Mouse (Mus musculus) cortical plate, adult 2 months (tissue): ENCODE results near the gene Kctd4. TPM values are rescaled to one million over a fixed set of nuclear protein-coding genes. Genes with fewer than 3 reads are reported as not detected.

Experiments
- H3K27ac ChIP-seq: fragments of 200-500 bp; 2 replicates; pipeline ENCODE4 v1.5.1; 2012; ENCODE audit warnings: low read length, control low read depth, inconsistent platforms; ENCODE audit not compliant: insufficient read depth
- H3K4me1 ChIP-seq: fragments of 200-500 bp; 2 replicates; pipeline ENCODE4 v1.6.1; 2011; ENCODE audit warnings: low read length; ENCODE audit not compliant: control insufficient read depth, insufficient read depth
- H3K4me3 ChIP-seq: fragments of 200-500 bp; 2 replicates; pipeline ENCODE4 v1.5.1; 2011; ENCODE audit warnings: mild to moderate bottlenecking, low read length, control low read depth; ENCODE audit not compliant: insufficient read depth
- CTCF ChIP-seq: fragments of 200-500 bp; IDR thresholded peaks from 2 replicates; pipeline ENCODE4 v1.5.1; 2011; ENCODE audit warnings: mild to moderate bottlenecking, control low read depth, low read length; ENCODE audit not compliant: insufficient read depth; ENCODE audit errors: extremely low read depth
- POLR2A ChIP-seq: fragments of 200-500 bp; IDR thresholded peaks from 2 replicates; pipeline ENCODE4 v1.6.1; 2011; ENCODE audit warnings: mild to moderate bottlenecking, low read length, control low read depth; ENCODE audit not compliant: insufficient read depth; ENCODE audit errors: extremely low read depth
- polyA plus RNA-seq: library from polyadenylated mRNA; depleted of rRNA; stranded (reverse); fragments of >200 nt; gene quantifications from 2 replicates; pipeline ENCODE4 v1.2.3, GENCODE M21; 2012

The Kctd4 gene
- polyA plus RNA-seq, 1 experiment: 8.8 TPM

DNA sequence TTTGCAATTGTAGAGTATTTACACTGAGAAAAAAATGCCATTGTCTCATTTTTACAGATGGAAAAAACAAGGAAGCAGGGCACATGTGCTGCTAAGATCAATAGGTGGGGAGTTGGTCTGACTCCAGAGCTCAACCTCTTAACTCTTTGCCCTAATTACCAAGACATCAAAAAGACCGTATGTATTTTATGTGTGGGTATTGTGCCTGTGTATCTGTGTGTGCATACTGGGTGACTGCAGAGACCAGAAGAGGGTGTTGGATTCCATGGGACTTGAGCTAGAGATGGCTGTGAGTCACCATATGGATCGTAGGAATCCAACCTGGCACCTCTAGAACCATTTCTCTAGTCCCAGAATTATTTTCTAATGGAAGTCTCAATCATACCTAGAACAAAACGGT, 12.4 kb upstream of the Kctd4 start:
- TF ChIP-seq CTCF (no peak), POLR2A (no peak)

DNA sequence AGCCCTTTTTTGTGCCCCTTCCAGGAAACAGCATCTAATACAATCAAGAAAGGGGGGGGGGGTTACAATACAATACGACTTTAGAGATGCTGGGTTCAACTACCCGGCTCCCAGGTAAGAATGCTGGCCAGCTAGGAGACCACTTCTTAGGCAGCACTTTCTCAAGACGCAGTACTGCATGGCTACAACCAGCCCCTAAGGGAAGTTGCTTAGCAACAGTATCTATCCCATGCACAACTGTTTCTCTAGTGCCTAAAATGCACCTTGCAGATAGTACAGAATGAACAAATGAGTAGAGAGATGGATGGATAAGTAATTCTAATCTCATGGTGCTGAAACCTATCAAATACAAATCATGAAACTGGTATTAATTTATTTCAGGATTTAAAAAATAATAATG, 7.1 kb upstream of the Kctd4 start:
- no peak overlapping the region for H3K4me3 ChIP-seq
- peaks cover 1% of the 10 kb centered on the region; the same call in 1 of the 2 replicates for H3K4me1 ChIP-seq
- TF ChIP-seq POLR2A (no peak), CTCF (no peak)
- H3K27ac ChIP-seq: no peak overlapping the region

More for the DNA sequence above, 12.4 kb upstream of the Kctd4 start:
- Histone ChIP-seq H3K4me3 (no peak overlapping the region), H3K4me1 (peaks cover 1% of the 10 kb centered on the region; the same call in 1 of the 2 replicates), H3K27ac (no peak overlapping the region)

DNA sequence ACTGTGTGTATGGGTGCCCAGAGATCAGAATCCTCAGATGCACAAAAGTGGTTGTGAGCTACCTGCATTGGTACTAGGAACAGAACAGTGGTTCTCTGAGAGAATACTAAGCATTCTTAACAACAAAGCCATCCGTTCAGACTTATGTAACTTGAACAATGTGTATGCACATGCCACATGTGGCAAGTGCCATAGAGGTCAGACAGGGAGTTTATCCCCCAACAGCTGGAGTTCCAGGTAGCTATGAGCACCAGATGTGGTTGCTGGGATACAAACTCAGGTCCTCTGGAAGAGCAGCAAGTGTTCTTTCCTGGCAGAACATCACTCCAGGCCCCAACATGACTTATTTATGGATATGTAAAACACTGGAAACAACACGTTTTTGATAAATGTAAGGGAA, 1.8 kb upstream of the Kctd4 start:
- TF ChIP-seq CTCF: no peak
- TF ChIP-seq POLR2A: no peak
- no peaks in the 10 kb centered on the region for H3K4me1 ChIP-seq
- H3K4me3 ChIP-seq: no peak overlapping the region
- H3K27ac ChIP-seq: no peak overlapping the region

DNA sequence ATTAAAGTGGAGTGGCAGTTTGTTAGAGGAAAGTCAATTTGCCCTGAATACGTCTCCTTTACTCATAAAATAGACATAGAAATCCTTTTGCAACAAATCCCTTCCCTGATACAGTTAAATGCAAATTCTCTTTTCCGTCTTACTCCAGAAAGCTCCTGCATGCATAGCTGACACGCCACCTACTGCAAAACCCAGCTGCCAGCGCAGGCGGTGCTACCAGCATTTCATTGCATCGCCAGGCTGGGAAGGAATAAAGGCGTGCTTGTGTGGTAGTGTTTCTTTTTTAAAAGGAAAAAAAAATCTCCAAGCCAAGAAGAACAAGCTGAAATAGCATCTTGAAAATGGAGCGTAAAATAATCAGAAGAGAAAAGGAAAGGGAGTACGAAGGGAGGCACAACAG, 7.4 kb downstream of the Kctd4 start:
- Histone ChIP-seq H3K4me3 (peak overlapping the region; percentile 60), H3K4me1 (peaks cover 2% of the 10 kb centered on the region), H3K27ac (peak overlapping the region; percentile 82)
- peak; percentile 89 for TF ChIP-seq POLR2A
- TF ChIP-seq CTCF: peak; percentile 43; the same call in 1 of the 2 replicates

DNA sequence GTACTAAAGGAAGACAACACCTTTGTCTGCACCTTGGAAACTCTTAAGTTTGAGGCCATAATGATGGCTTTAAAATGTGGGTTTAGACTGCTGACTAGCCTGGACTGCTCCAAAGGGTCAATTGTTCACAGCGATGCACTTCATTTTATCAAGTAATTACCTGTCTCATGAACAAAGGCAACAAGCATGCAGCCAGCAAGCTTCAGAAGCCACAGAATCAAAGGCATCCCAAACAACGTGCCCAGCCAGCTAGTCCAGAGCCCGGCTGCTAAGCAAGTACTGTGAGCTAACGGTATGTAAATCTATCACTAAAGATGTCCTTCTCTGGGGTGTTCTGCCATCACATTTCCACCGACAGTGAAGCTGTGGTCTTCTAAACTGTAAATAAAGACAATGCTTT, 8.4 kb downstream of the Kctd4 start:
- peaks cover 2% of the 10 kb centered on the region for H3K4me1 ChIP-seq
- H3K4me3 ChIP-seq: peak overlapping the region; percentile 60
- TF ChIP-seq POLR2A: no peak
- no peak for TF ChIP-seq CTCF
- peak overlapping the region; percentile 82 for H3K27ac ChIP-seq

DNA sequence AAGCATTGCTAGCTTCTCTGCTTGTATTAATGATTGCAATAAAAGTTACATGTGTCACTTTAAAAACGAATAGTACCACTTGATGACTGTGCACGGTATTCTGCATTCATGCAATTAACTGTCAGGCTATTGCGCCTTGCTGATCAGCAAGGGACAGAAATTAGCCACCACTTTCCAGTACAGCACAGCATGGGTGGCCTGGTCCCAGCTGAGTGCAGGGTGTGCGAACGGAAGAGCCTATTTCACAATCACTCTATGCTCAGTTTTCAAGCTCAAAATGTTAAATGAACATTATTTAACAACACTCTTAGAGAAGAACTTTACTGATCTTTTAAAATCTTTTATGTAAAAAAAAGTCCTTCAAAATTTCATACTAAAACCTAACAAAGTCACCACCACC, 9.2 kb downstream of the Kctd4 start:
- peak overlapping the region; percentile 37; the same call in 1 of the 2 replicates for H3K27ac ChIP-seq
- H3K4me1 ChIP-seq: peaks cover 2% of the 10 kb centered on the region
- TF ChIP-seq POLR2A (no peak), CTCF (no peak)
- H3K4me3 ChIP-seq: peak overlapping the region; percentile 60

DNA sequence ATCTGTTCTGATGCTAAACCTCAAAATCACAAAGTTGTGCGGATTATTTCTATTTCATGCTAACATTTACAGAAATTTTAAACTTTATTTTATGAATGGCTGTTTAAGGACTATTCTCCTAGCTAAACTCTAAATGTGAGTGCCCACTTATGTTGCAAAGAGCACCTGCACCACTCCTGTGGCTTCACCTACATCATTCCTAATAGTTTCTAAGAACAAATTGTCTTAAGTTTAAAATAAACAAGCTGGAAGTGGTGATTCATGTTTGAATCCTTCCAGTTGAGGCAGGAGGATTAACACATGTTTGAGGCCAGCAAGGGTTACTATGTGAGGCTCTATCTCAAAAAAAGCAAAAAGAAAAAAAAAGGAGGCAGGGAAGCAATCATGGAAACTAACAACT, 9.6 kb downstream of the Kctd4 start:
- Histone ChIP-seq H3K27ac (no peak overlapping the region), H3K4me3 (peak overlapping the region; percentile 60; the same call in 1 of the 2 replicates), H3K4me1 (peaks cover 2% of the 10 kb centered on the region)
- TF ChIP-seq POLR2A (no peak), CTCF (no peak)

DNA sequence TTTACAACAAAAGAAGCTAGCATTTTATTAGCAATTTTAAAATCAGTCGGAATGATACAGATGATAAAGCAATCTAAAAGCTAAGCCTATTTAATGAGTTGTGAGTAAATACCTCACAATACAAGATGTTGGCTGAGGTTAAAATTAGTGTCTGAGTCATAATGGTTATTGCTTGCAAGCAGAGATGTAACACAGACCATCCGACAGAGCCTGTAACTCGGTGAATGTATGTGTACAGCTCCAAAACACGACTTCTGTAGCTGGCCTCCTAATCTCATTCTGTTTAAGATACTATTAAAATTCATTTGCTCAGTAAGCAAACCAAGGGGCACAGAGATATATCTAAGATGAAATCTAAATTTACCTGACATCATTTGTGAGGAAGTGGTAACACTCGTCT, 12.5 kb downstream of the Kctd4 start:
- Histone ChIP-seq H3K4me3 (peak overlapping the region; percentile 40; the same call in 1 of the 2 replicates), H3K27ac (no peak overlapping the region), H3K4me1 (peaks cover 2% of the 10 kb centered on the region)
- TF ChIP-seq CTCF (no peak), POLR2A (no peak)

DNA sequence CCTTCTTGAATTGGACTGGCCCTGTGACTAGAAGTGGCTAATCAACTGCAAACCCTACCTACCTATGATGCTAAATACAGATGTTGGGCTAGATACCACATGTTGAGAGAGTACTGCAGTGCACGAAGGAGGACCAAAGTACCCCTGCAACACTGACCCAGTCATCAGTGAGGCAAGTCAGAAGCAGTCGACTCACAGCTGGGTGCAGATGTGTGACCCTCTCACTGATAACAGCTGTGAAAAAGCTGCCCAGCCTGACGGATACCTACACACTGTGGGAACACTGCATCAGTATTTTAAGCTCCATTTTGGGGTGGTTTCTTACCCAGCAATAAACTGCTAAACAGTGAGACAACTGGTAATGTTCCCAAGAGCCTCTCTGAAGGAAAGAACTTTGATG, 21.3 kb downstream of the Kctd4 start:
- Histone ChIP-seq H3K4me1 (no peaks in the 10 kb centered on the region; the same call in 1 of the 2 replicates), H3K4me3 (no peak overlapping the region), H3K27ac (no peak overlapping the region)
- TF ChIP-seq CTCF: no peak
- no peak for TF ChIP-seq POLR2A

DNA sequence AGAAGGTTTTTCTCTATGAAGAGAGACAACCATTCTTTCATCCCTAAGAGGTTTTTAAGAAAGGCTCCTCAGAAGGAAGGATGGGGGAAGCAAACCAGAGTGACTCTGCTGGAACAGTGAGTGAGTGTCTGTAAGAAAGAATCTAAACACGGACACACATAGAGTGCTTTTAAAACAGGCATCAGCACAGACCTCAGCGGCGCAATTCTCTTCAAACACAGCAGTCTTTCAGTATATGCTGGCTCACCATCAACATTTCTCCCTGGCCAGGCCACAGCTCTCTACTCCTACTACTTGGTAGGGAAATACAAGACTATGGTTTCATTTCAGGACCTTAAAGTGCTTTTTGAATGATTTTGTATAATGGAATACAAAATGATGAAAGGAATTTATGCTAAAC, 26.4 kb downstream of the Kctd4 start:
- Histone ChIP-seq H3K27ac (no peak overlapping the region), H3K4me1 (peaks cover 7% of the 10 kb centered on the region), H3K4me3 (no peak overlapping the region)
- TF ChIP-seq CTCF: no peak

DNA sequence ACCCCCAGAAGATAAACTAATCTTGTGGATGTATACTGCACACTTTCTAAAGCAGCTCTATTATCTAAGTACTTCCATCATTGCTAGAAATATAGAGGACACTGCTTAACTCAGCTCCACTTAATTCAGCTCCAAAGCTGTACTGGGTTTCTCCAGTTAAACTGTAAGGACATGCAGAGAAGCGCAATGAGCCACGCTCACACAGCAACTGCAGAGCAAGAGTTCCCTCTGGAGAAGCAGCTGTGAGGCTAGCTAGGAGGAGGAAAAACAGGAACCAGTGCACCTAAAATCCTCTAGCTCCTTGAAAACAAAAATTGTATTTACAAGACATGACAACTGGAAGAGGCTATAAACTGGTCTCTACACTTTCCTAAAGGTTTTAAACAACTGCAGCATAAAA, 29.1 kb downstream of the Kctd4 start:
- H3K27ac ChIP-seq: no peak overlapping the region
- H3K4me3 ChIP-seq: no peak overlapping the region
- peaks cover 8% of the 10 kb centered on the region for H3K4me1 ChIP-seq
- TF ChIP-seq CTCF (no peak), POLR2A (no peak)
